Mouse (Mus musculus) limb, embryonic 15.5 days (tissue): ENCODE data around the gene Fut9. TPM values are rescaled to one million over a fixed set of nuclear protein-coding genes. Genes with fewer than 3 reads are reported as not detected.

ENCODE experiments used
- ATAC-seq: fragments of 200-750 bp; cut with Nextera tagmentation; 2 replicates; pipeline ENCODE4 v1.8.0; 2017; ENCODE audit warnings: low read depth, moderate TSS enrichment; ENCODE audit not compliant: insufficient number of reproducible peaks, low FRiP score, low TSS enrichment
- H3K27ac ChIP-seq: fragments of 300-500 bp; sonication (generic); 2 replicates; pipeline ENCODE4 v1.5.1; 2015; ENCODE audit warnings: moderate library complexity, mild to moderate bottlenecking, inconsistent platforms
- H3K27me3 ChIP-seq: fragments of 300-500 bp; sonication (generic); 2 replicates; pipeline ENCODE4 v1.6.1; 2015; ENCODE audit warnings: inconsistent platforms
- H3K36me3 ChIP-seq: fragments of 300-500 bp; sonication (generic); 2 replicates; pipeline ENCODE4 v1.6.1; 2015; ENCODE audit warnings: inconsistent platforms
- H3K4me1 ChIP-seq: fragments of 300-500 bp; sonication (generic); 2 replicates; pipeline ENCODE4 v1.6.1; 2015; ENCODE audit warnings: inconsistent platforms
- H3K4me2 ChIP-seq: fragments of 300-500 bp; sonication (generic); 2 replicates; pipeline ENCODE4 v1.6.1; 2015; ENCODE audit warnings: mild to moderate bottlenecking, inconsistent platforms
- H3K4me3 ChIP-seq: fragments of 300-500 bp; sonication (generic); 2 replicates; pipeline ENCODE4 v1.5.1; 2015; ENCODE audit warnings: mild to moderate bottlenecking, inconsistent platforms
- H3K9ac ChIP-seq: fragments of 300-500 bp; sonication (generic); 2 replicates; pipeline ENCODE4 v1.6.1; 2015; ENCODE audit warnings: inconsistent platforms
- H3K9me3 ChIP-seq: fragments of 300-500 bp; sonication (generic); 2 replicates; pipeline ENCODE4 v1.6.1; 2016; ENCODE audit warnings: inconsistent platforms
- WGBS: fragments of 180-500 bp; shearing (Covaris S2); methylation state at CpG from one replicate; pipeline ENCODE4 v1.1.7; 2015; 5-methylcytosine and 5-hydroxymethylcytosine counted together
- polyA plus RNA-seq: library from polyadenylated mRNA; unstranded; fragments of >200 nt; fragmentation: Nextera tagmentation; extraction: Ambion mirVana; gene quantifications from 2 replicates; pipeline ENCODE4 v1.2.1, GENCODE M21; 2015

Gene Fut9
- polyA plus RNA-seq, 1 experiment from 2014 or later = 0.31 TPM

GRCm38 (mm10) chr4:25757909-25758548 lies 42.0 kb downstream of the Fut9 start:
- Histone ChIP-seq H3K4me1 (no peaks in the 10 kb centered on the region), H3K4me2 (no peak overlapping the region), H3K9ac (no peak overlapping the region), H3K27me3 (no peaks in the 10 kb centered on the region), H3K9me3 (no peaks in the 10 kb centered on the region), H3K27ac (no peak overlapping the region), H3K4me3 (no peak overlapping the region), H3K36me3 (no peaks in the 10 kb centered on the region)
- no peak for ATAC-seq
- WGBS = 78% methylated on average over 4 of the region's 5 CpGs

GRCm38 (mm10) chr4:25741553-25741952 lies 58.5 kb downstream of the Fut9 start:
- ATAC-seq = no peak
- Histone ChIP-seq H3K9me3 (no peaks in the 10 kb centered on the region), H3K36me3 (no peaks in the 10 kb centered on the region), H3K27ac (no peak overlapping the region), H3K4me1 (no peaks in the 10 kb centered on the region), H3K4me2 (no peak overlapping the region), H3K4me3 (no peak overlapping the region), H3K9ac (no peak overlapping the region), H3K27me3 (no peaks in the 10 kb centered on the region)
- 72% methylated on average over 5 of the region's 5 CpGs for WGBS

DNA sequence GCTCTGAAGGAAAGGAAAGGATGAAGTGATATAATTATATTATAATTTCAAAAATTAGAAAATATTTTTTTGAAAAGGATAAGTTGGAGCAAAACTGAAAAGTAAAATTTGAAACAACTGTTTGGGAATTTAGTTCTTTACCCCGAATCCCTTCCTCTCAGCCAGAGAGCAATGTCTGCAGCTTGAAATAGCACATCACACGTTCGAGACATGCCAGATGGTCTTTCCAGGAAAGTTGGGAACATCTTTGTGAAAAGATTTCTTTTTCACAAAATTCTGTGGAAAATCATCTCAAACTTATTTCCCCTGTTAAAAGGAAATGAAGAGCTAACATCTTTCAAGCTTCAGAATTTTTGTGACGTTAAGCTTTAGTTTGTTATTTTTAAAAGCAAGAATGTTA lies 61.3 kb downstream of the Fut9 start:
- H3K36me3 ChIP-seq = no peaks in the 10 kb centered on the region
- no peaks in the 10 kb centered on the region for H3K4me1 ChIP-seq
- H3K4me3 ChIP-seq = no peak overlapping the region
- H3K27me3 ChIP-seq = no peaks in the 10 kb centered on the region
- no peaks in the 10 kb centered on the region for H3K9me3 ChIP-seq
- no peak overlapping the region for H3K9ac ChIP-seq
- WGBS = 81% methylated on average over 4 of the region's 4 CpGs
- no peak for ATAC-seq
- H3K27ac ChIP-seq = no peak overlapping the region
- H3K4me2 ChIP-seq = no peak overlapping the region

DNA sequence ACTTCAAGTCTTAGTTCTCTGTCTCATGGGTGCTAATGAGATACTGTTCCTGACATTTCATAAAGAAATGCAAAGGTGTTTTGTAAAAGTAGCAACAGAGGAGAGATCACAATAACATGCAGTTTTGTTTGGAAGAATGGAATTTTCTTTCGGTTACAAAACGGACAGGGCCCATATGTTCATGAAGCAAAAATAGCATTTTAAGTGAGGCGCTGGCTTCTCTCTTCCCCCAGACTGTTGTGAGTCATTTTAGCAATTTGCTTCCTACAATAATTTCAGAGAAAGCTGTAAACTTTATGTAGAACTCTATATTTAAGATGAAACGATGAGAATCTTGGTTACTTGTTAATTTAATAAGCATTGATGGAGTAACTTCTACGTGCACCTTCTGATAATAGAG lies 78.5 kb downstream of the Fut9 start:
- no peak overlapping the region for H3K4me2 ChIP-seq
- no peaks in the 10 kb centered on the region for H3K9me3 ChIP-seq
- H3K4me1 ChIP-seq = no peaks in the 10 kb centered on the region
- H3K27ac ChIP-seq = no peak overlapping the region
- ATAC-seq = no peak
- H3K27me3 ChIP-seq = no peaks in the 10 kb centered on the region
- 79% methylated on average over 5 of the region's 5 CpGs for WGBS
- H3K36me3 ChIP-seq = no peaks in the 10 kb centered on the region
- no peak overlapping the region for H3K9ac ChIP-seq
- no peak overlapping the region for H3K4me3 ChIP-seq

- H3K4me2 ChIP-seq = no peak overlapping the region
- H3K4me3 ChIP-seq = no peak overlapping the region
- H3K9ac ChIP-seq = no peak overlapping the region
- WGBS = 66% methylated on average over 2 of the region's 2 CpGs
- no peaks in the 10 kb centered on the region for H3K9me3 ChIP-seq
- no peaks in the 10 kb centered on the region for H3K36me3 ChIP-seq
- no peak for ATAC-seq
- H3K27ac ChIP-seq = no peak overlapping the region
- no peaks in the 10 kb centered on the region for H3K27me3 ChIP-seq
- no peaks in the 10 kb centered on the region for H3K4me1 ChIP-seq
Observed at GRCm38 (mm10) chr4:25713907-25714306, 86.1 kb downstream of the Fut9 start.

DNA sequence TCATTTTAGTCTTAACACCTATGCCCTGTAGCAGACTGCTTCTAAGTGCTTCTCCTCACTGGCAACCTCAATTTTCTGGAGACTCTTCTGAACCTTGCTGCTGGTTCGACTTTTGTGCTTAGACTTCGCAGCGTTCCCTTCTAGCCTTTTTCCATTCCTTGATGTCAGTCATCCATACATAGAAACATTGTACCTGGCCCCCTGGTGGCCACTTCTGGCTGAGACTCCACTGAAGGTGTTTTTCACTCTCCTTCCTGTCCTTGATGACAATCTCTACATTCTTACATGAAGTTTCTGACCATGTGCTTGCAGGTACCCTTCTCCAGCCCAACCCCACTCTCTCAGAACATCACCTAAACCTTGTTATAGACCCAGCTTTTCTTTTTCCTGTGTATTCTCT lies 115.1 kb downstream of the Fut9 start:
- Histone ChIP-seq H3K9ac (no peak overlapping the region), H3K27ac (no peak overlapping the region), H3K36me3 (no peaks in the 10 kb centered on the region), H3K4me1 (no peaks in the 10 kb centered on the region), H3K4me3 (no peak overlapping the region), H3K27me3 (no peaks in the 10 kb centered on the region), H3K9me3 (no peaks in the 10 kb centered on the region), H3K4me2 (no peak overlapping the region)
- 87% methylated on average over 3 of the region's 3 CpGs for WGBS
- ATAC-seq = no peak

DNA sequence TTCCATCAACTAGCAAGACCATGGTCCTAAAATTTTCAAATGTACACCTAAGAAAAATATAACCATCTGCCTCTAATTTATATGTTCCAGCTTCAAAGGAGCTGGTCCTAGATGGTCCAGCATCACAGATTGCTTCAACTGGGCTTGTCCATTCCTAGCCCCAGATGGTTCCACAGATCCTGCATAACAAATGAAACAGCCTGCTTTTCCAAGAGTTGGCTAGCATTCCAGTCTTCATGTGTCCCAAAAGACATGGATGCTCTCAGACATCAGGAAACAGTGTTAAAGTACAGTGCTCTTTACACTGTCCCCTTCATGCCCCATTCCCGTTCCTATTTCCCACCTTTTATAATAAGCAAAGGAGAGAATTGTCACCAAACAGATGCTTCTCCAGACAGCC lies 135.8 kb downstream of the Fut9 start:
- WGBS = 83% methylated on average over 1 of the region's 1 CpGs
- H3K27ac ChIP-seq = no peak overlapping the region
- ATAC-seq = no peak
- H3K36me3 ChIP-seq = no peaks in the 10 kb centered on the region
- H3K27me3 ChIP-seq = no peaks in the 10 kb centered on the region
- H3K9ac ChIP-seq = no peak overlapping the region
- no peaks in the 10 kb centered on the region for H3K4me1 ChIP-seq
- H3K9me3 ChIP-seq = no peaks in the 10 kb centered on the region
- no peak overlapping the region for H3K4me3 ChIP-seq
- no peak overlapping the region for H3K4me2 ChIP-seq

DNA sequence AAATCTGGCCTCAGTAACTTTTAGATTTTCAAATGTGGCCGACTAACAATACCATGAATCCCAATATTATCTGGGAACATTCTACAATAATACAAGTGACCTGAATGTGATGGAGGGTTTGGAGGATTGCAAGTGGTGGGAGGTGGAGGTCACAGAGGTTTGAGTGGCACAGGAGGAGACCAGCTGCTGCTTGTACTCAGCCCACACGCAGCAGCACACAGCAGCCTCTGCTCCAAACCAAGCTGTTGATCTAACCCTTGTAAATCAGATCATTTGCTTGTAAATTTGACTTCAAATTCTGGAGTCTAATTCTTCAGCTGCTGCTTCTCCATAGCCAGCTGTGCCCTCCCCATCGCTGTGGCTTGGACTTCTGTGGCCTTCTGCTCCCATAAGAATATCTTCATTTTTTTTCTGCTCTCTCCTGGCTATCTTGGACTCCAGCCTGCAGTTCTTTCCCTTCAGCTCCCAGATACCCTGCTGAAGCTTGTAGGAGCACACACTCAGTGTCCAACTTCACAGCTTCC lies 138.8 kb downstream of the Fut9 start:
- Histone ChIP-seq H3K27ac (no peak overlapping the region), H3K4me1 (no peaks in the 10 kb centered on the region), H3K4me2 (no peak overlapping the region), H3K27me3 (no peaks in the 10 kb centered on the region), H3K9ac (no peak overlapping the region), H3K36me3 (no peaks in the 10 kb centered on the region), H3K9me3 (no peaks in the 10 kb centered on the region), H3K4me3 (no peak overlapping the region)
- ATAC-seq = no peak
- WGBS = 64% methylated on average over 3 of the region's 3 CpGs

DNA sequence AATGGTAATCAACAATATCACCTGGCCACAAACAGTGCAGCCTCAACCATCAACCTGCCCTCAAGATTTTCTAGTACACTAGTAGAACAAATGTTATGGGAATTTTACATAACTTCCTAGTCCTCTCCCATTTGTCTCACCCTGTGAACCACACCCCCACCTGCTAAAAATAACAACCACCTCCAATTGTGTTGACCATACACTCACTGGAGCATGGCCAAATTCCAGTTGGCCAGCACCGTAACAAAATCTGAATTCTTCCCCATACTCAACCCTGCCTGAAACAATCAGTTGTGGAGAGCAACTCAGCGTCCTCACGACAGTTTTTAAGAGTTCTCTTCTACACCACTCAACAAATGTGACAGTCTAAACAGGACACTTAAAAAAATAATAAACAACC lies 141.3 kb downstream of the Fut9 start:
- no peaks in the 10 kb centered on the region for H3K27me3 ChIP-seq
- no peak overlapping the region for H3K4me3 ChIP-seq
- no peaks in the 10 kb centered on the region for H3K9me3 ChIP-seq
- ATAC-seq = no peak
- no peak overlapping the region for H3K27ac ChIP-seq
- H3K36me3 ChIP-seq = no peaks in the 10 kb centered on the region
- H3K4me2 ChIP-seq = no peak overlapping the region
- H3K4me1 ChIP-seq = no peaks in the 10 kb centered on the region
- H3K9ac ChIP-seq = no peak overlapping the region
- 75% methylated on average over 3 of the region's 3 CpGs for WGBS

GRCm38 (mm10) chr4:25651902-25652301 lies 148.1 kb downstream of the Fut9 start:
- H3K27me3 ChIP-seq = no peaks in the 10 kb centered on the region
- 70% methylated on average over 3 of the region's 3 CpGs for WGBS
- no peaks in the 10 kb centered on the region for H3K36me3 ChIP-seq
- H3K4me2 ChIP-seq = no peak overlapping the region
- no peaks in the 10 kb centered on the region for H3K9me3 ChIP-seq
- no peak overlapping the region for H3K27ac ChIP-seq
- ATAC-seq = no peak
- H3K4me1 ChIP-seq = no peaks in the 10 kb centered on the region
- H3K9ac ChIP-seq = no peak overlapping the region
- no peak overlapping the region for H3K4me3 ChIP-seq

DNA sequence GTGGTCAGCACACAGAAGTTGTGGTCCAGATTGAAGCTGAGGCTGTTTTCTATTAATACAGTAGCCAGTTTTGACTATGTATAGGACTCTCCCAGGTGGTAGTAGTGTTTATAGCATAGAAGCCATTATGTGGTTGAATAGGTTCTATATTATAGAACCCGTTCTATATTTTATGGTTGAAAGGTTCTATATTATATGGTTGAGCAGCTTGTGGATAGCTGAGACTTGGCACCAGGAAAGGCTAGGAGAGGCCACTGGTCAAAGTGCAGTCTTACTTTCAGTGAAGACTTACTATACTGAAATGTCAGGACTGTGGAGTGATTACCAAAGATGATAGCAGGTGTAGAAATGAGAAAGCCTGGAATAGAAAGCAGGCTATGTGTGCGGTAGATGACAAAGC lies 151.9 kb downstream of the Fut9 start:
- 75% methylated on average over 2 of the region's 2 CpGs for WGBS
- Histone ChIP-seq H3K4me1 (no peaks in the 10 kb centered on the region), H3K27me3 (no peaks in the 10 kb centered on the region), H3K36me3 (no peaks in the 10 kb centered on the region), H3K27ac (no peak overlapping the region), H3K4me3 (no peak overlapping the region), H3K4me2 (no peak overlapping the region), H3K9me3 (no peaks in the 10 kb centered on the region), H3K9ac (no peak overlapping the region)
- no peak for ATAC-seq

DNA sequence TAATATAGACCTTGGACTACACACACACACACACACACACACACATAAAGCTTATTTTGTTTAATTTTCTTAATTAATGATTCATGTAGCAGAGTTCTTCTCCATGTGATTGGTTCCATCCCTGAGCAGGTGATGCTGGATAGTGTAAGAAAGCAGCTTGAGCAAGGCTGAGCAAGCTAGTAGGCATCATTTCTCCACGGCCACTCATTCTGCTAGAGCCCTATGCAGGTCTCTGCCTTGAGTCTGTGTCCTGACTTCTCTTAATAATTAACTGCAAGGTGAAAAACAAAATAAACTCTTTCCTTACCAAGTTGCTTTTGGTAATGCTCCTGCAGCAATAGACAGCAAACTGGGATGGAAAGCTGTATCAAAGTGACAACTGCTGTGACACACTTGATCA lies 152.5 kb downstream of the Fut9 start:
- WGBS = 79% methylated on average over 1 of the region's 1 CpGs
- Histone ChIP-seq H3K9me3 (no peaks in the 10 kb centered on the region), H3K36me3 (no peaks in the 10 kb centered on the region), H3K4me3 (no peak overlapping the region), H3K27ac (no peak overlapping the region), H3K4me2 (no peak overlapping the region), H3K9ac (no peak overlapping the region), H3K4me1 (no peaks in the 10 kb centered on the region), H3K27me3 (no peaks in the 10 kb centered on the region)
- no peak for ATAC-seq

GRCm38 (mm10) chr4:25645580-25645979 lies 154.5 kb downstream of the Fut9 start:
- 38% methylated on average over 2 of the region's 2 CpGs for WGBS

More at GRCm38 (mm10) chr4:25645580-25645979, 154.5 kb downstream of the Fut9 start:
- Histone ChIP-seq H3K9ac (no peak overlapping the region), H3K27ac (no peak overlapping the region), H3K27me3 (no peaks in the 10 kb centered on the region), H3K9me3 (no peaks in the 10 kb centered on the region), H3K4me2 (no peak overlapping the region), H3K36me3 (no peaks in the 10 kb centered on the region), H3K4me1 (no peaks in the 10 kb centered on the region), H3K4me3 (no peak overlapping the region)
- ATAC-seq = no peak
